Mouse (Mus musculus) hindbrain, embryonic 11.5 days (tissue): ENCODE data around the gene Anxa9. TPM values are rescaled to one million over a fixed set of nuclear protein-coding genes. Genes with fewer than 3 reads are reported as not detected.

Experiments
- ATAC-seq: fragments of 200-750 bp; cut with Nextera tagmentation; 2 replicates; pipeline ENCODE4 v1.8.0; 2017; ENCODE audit warnings: mild to moderate bottlenecking, moderate TSS enrichment, moderate library complexity; ENCODE audit not compliant: low FRiP score
- DNase-seq: peaks from one replicate; pipeline ENCODE4 v3.0.0-alpha.2; 2015; ENCODE audit warnings: low spot score
- H3K27ac ChIP-seq: fragments of 300-500 bp; sonication (generic); 2 replicates; pipeline ENCODE4 v1.5.1; 2014; ENCODE audit warnings: mild to moderate bottlenecking, low read depth, low read length
- H3K27me3 ChIP-seq: fragments of 300-500 bp; sonication (generic); 2 replicates; pipeline ENCODE4 v1.6.1; 2014; ENCODE audit warnings: mild to moderate bottlenecking, low read length, moderate library complexity, mixed read lengths; ENCODE audit not compliant: control insufficient read depth, insufficient read depth
- H3K36me3 ChIP-seq: fragments of 300-500 bp; sonication (generic); 2 replicates; pipeline ENCODE4 v1.6.1; 2014; ENCODE audit warnings: mild to moderate bottlenecking, low read length, moderate library complexity, mixed read lengths; ENCODE audit not compliant: control insufficient read depth, insufficient read depth
- H3K4me1 ChIP-seq: fragments of 300-500 bp; sonication (generic); replicated peaks from 2 replicates; pipeline ENCODE4 v1.6.1; 2014; ENCODE audit warnings: low read length, mixed read lengths; ENCODE audit not compliant: control insufficient read depth, insufficient read depth
- H3K4me2 ChIP-seq: fragments of 300-500 bp; sonication (generic); replicated peaks from 2 replicates; pipeline ENCODE4 v1.6.1; 2014; ENCODE audit warnings: mild to moderate bottlenecking, low read depth, low read length
- H3K4me3 ChIP-seq: fragments of 300-500 bp; sonication (generic); 2 replicates; pipeline ENCODE4 v1.5.1; 2014; ENCODE audit warnings: low read depth, low read length
- H3K9ac ChIP-seq: fragments of 300-500 bp; sonication (generic); 2 replicates; pipeline ENCODE4 v1.6.1; 2014; ENCODE audit warnings: low read depth, low read length
- H3K9me3 ChIP-seq: fragments of 300-500 bp; sonication (generic); 2 replicates; pipeline ENCODE4 v1.6.1; 2016; ENCODE audit warnings: low read length; ENCODE audit not compliant: control insufficient read depth
- WGBS: fragments of 180-500 bp; shearing (Covaris S2); extraction: QIAGEN DNeasy Blood & Tissue Kit; methylation state at CpG from one replicate; pipeline ENCODE4 v1.1.7; 2014; 5-methylcytosine and 5-hydroxymethylcytosine counted together
- polyA plus RNA-seq: library from polyadenylated mRNA; unstranded; fragments of >200 nt; fragmentation: Nextera tagmentation; extraction: Ambion mirVana; gene quantifications from 2 replicates; pipeline ENCODE4 v1.2.1, GENCODE M21; 2014

The Anxa9 gene
- polyA plus RNA-seq, 1 experiment from 2014 or later: 1.6 TPM

GRCm38 (mm10) chr3:95301204-95301796 lies 5.7 kb downstream of the Anxa9 start:
- ATAC-seq (no peak), DNase-seq (no peak)
- H3K9ac ChIP-seq: no peak overlapping the region
- no peak overlapping the region for H3K4me3 ChIP-seq
- no peak overlapping the region for H3K4me2 ChIP-seq
- H3K4me1 ChIP-seq: no peaks in the 10 kb centered on the region
- no peaks in the 10 kb centered on the region for H3K27me3 ChIP-seq
- no peaks in the 10 kb centered on the region for H3K9me3 ChIP-seq
- no peaks in the 10 kb centered on the region for H3K36me3 ChIP-seq
- WGBS: 90% methylated on average over 3 of the region's 3 CpGs
- H3K27ac ChIP-seq: no peak overlapping the region

GRCm38 (mm10) chr3:95298018-95298417 lies 9.0 kb downstream of the Anxa9 start:
- H3K27me3 ChIP-seq: no peaks in the 10 kb centered on the region
- DNase-seq: no peak
- H3K36me3 ChIP-seq: 0 out of 2 replicates have a peak, but pooled peaks cover 4% of the 10 kb centered on the region
- no peak overlapping the region for H3K27ac ChIP-seq
- no peaks in the 10 kb centered on the region for H3K9me3 ChIP-seq
- 91% methylated on average over 7 of the region's 7 CpGs for WGBS
- H3K4me2 ChIP-seq: no peak overlapping the region
- no peak overlapping the region for H3K4me3 ChIP-seq
- no peaks in the 10 kb centered on the region for H3K4me1 ChIP-seq
- no peak overlapping the region for H3K9ac ChIP-seq
- ATAC-seq: no peak

GRCm38 (mm10) chr3:95296103-95296469 lies 10.9 kb downstream of the Anxa9 start:
- Histone ChIP-seq H3K4me1 (no peaks in the 10 kb centered on the region), H3K36me3 (0 out of 2 replicates have a peak, but pooled peaks cover 4% of the 10 kb centered on the region), H3K4me3 (no peak overlapping the region), H3K9me3 (no peaks in the 10 kb centered on the region), H3K4me2 (no peak overlapping the region), H3K27ac (no peak overlapping the region), H3K27me3 (no peaks in the 10 kb centered on the region), H3K9ac (0 out of 2 replicates have a peak overlapping the region, but pooled peaks have one; percentile 4)
- ATAC-seq (no peak), DNase-seq (peak; percentile 65)
- 22% methylated on average over 5 of the region's 5 CpGs for WGBS

- 77% methylated on average over 11 of the region's 11 CpGs for WGBS
- no peak for ATAC-seq
- H3K36me3 ChIP-seq: 0 out of 2 replicates have a peak, but pooled peaks cover 4% of the 10 kb centered on the region
Measured at GRCm38 (mm10) chr3:95295321-95296102, 11.5 kb downstream of the Anxa9 start.

GRCm38 (mm10) chr3:95294718-95295117 lies 12.3 kb downstream of the Anxa9 start:
- no peak for ATAC-seq
- H3K27me3 ChIP-seq: no peaks in the 10 kb centered on the region
- H3K4me3 ChIP-seq: no peak overlapping the region
- no peak overlapping the region for H3K4me2 ChIP-seq
- no peaks in the 10 kb centered on the region for H3K9me3 ChIP-seq
- H3K36me3 ChIP-seq: 0 out of 2 replicates have a peak, but pooled peaks cover 4% of the 10 kb centered on the region
- WGBS: 85% methylated on average over 5 of the region's 5 CpGs
- no peak overlapping the region for H3K27ac ChIP-seq
- no peak overlapping the region for H3K9ac ChIP-seq
- no peaks in the 10 kb centered on the region for H3K4me1 ChIP-seq
- no peak for DNase-seq

More at GRCm38 (mm10) chr3:95295321-95296102, 11.5 kb downstream of the Anxa9 start:
- no peaks in the 10 kb centered on the region for H3K9me3 ChIP-seq
- DNase-seq: no peak
- H3K4me1 ChIP-seq: no peaks in the 10 kb centered on the region
- no peak overlapping the region for H3K4me3 ChIP-seq
- no peak overlapping the region for H3K9ac ChIP-seq
- H3K27ac ChIP-seq: no peak overlapping the region
- H3K4me2 ChIP-seq: no peak overlapping the region
- H3K27me3 ChIP-seq: no peaks in the 10 kb centered on the region

GRCm38 (mm10) chr3:95294316-95294715 lies 12.7 kb downstream of the Anxa9 start:
- no peaks in the 10 kb centered on the region for H3K27me3 ChIP-seq
- H3K36me3 ChIP-seq: 0 out of 2 replicates have a peak, but pooled peaks cover 4% of the 10 kb centered on the region
- DNase-seq (no peak), ATAC-seq (no peak)
- H3K27ac ChIP-seq: no peak overlapping the region
- H3K9ac ChIP-seq: no peak overlapping the region
- H3K4me2 ChIP-seq: no peak overlapping the region
- no peak overlapping the region for H3K4me3 ChIP-seq
- WGBS: 90% methylated on average over 7 of the region's 7 CpGs
- H3K4me1 ChIP-seq: no peaks in the 10 kb centered on the region
- H3K9me3 ChIP-seq: no peaks in the 10 kb centered on the region

- Histone ChIP-seq H3K36me3 (0 out of 2 replicates have a peak, but pooled peaks cover 4% of the 10 kb centered on the region), H3K4me3 (no peak overlapping the region), H3K9ac (no peak overlapping the region), H3K4me1 (no peaks in the 10 kb centered on the region), H3K4me2 (no peak overlapping the region), H3K27ac (no peak overlapping the region), H3K9me3 (no peaks in the 10 kb centered on the region), H3K27me3 (no peaks in the 10 kb centered on the region)
- DNase-seq (no peak), ATAC-seq (no peak)
- 85% methylated on average over 11 of the region's 11 CpGs for WGBS
Measured at GRCm38 (mm10) chr3:95293537-95293936, 13.4 kb downstream of the Anxa9 start.

- WGBS: 98% methylated on average over 2 of the region's 2 CpGs
- ATAC-seq: no peak
Measured at GRCm38 (mm10) chr3:95292899-95293298, 14.1 kb downstream of the Anxa9 start.

More at GRCm38 (mm10) chr3:95292899-95293298, 14.1 kb downstream of the Anxa9 start:
- no peaks in the 10 kb centered on the region for H3K4me1 ChIP-seq
- H3K36me3 ChIP-seq: 0 out of 2 replicates have a peak, but pooled peaks cover 4% of the 10 kb centered on the region
- DNase-seq: no peak
- no peak overlapping the region for H3K27ac ChIP-seq
- H3K9ac ChIP-seq: no peak overlapping the region
- no peak overlapping the region for H3K4me2 ChIP-seq
- no peaks in the 10 kb centered on the region for H3K9me3 ChIP-seq
- no peaks in the 10 kb centered on the region for H3K27me3 ChIP-seq
- no peak overlapping the region for H3K4me3 ChIP-seq
